Mouse (Mus musculus) MEL (cell line): ENCODE measurements around the gene Ift88. TPM values are rescaled to one million over a fixed set of nuclear protein-coding genes. Genes with fewer than 3 reads are reported as not detected.
"Not testable (repeated sequence)": the region's sequence is repeated elsewhere in the genome, so short reads cannot be mapped to it uniquely, and the experiment has no call there.

Source experiments
- DNase-seq: peaks from one replicate; pipeline ENCODE4 v3.0.0; 2011; ENCODE audit warnings: low read depth, low spot score
- H3K27ac ChIP-seq: 2 replicates; pipeline ENCODE4 v1.5.1; 2012; ENCODE audit warnings: low read depth, mild to moderate bottlenecking, control low read depth, low read length, moderate library complexity; ENCODE audit not compliant: control insufficient read depth
- H3K27me3 ChIP-seq, 2 experiments: fragments of 150-350 bp in 1 of 2; sonication (generic) in 1 of 2; 2 replicates each; pipeline ENCODE4 v1.6.1; 2012; ENCODE audit warnings: low read length in 2 of 2, mild to moderate bottlenecking in 2 of 2, improper control_type of control experiment in 1 of 2, moderate library complexity in 1 of 2; ENCODE audit not compliant: insufficient read depth in 2 of 2, control insufficient read depth in 1 of 2
- H3K36me3 ChIP-seq, 2 experiments: 2 replicates each; pipeline ENCODE4 v1.6.1; 2012 to 2014; ENCODE audit warnings: low read length in 2 of 2, improper control_type of control experiment in 1 of 2, inconsistent platforms in 1 of 2, mild to moderate bottlenecking in 1 of 2; ENCODE audit not compliant: insufficient read depth in 2 of 2, control insufficient read depth in 1 of 2
- H3K4me1 ChIP-seq, 2 experiments: fragments of 150-350 bp in 1 of 2; sonication (generic) in 1 of 2; 2 replicates each; pipeline ENCODE4 v1.6.1; 2012; ENCODE audit warnings: low read length in 2 of 2, improper control_type of control experiment in 1 of 2, mild to moderate bottlenecking in 1 of 2; ENCODE audit not compliant: insufficient read depth in 2 of 2, control insufficient read depth in 1 of 2
- H3K4me3 ChIP-seq, 2 experiments: fragments of 150-350 bp in 1 of 2; sonication (generic) in 1 of 2; 2 replicates each; pipeline ENCODE4 v1.5.1; 2012; ENCODE audit warnings: low read depth in 2 of 2, low read length in 2 of 2, mild to moderate bottlenecking in 2 of 2, moderate library complexity in 2 of 2, control low read depth in 1 of 2, improper control_type of control experiment in 1 of 2; ENCODE audit not compliant: control insufficient read depth in 1 of 2, insufficient read depth in 1 of 2
- H3K79me2 ChIP-seq: 2 replicates; pipeline ENCODE4 v1.6.1; 2012; ENCODE audit warnings: mild to moderate bottlenecking, low read length, moderate library complexity; ENCODE audit not compliant: control insufficient read depth, poor library complexity, insufficient read depth
- H3K9ac ChIP-seq: 2 replicates; pipeline ENCODE4 v1.6.1; 2012; ENCODE audit warnings: low read depth, mild to moderate bottlenecking, control low read depth, low read length, moderate library complexity; ENCODE audit not compliant: control insufficient read depth, poor library complexity, severe bottlenecking
- H3K9me3 ChIP-seq: fragments of 150-350 bp; sonication (generic); replicated peaks from 2 replicates; pipeline ENCODE4 v1.6.1; 2012; ENCODE audit warnings: mild to moderate bottlenecking, low read length, improper control_type of control experiment, moderate library complexity; ENCODE audit not compliant: insufficient read depth
- BHLHE40 ChIP-seq: IDR thresholded peaks from 2 replicates; pipeline ENCODE4 v1.6.1; 2012; ENCODE audit warnings: low read depth, mild to moderate bottlenecking, inconsistent platforms, low read length, improper control_type of control experiment, borderline replicate concordance
- CHD1 ChIP-seq: IDR thresholded peaks from 2 replicates; pipeline ENCODE4 v1.6.1; 2012; ENCODE audit warnings: low read depth, mild to moderate bottlenecking, inconsistent platforms, low read length, improper control_type of control experiment
- CHD2 ChIP-seq: IDR thresholded peaks from 2 replicates; pipeline ENCODE4 v1.6.1; 2011; ENCODE audit warnings: low read length, improper control_type of control experiment
- CTCF ChIP-seq, 3 experiments: IDR thresholded peaks in 2 of 3; conservative IDR thresholded peaks in 1 of 3; 2 replicates each; pipeline ENCODE4 v1.5.1; 2011 to 2012; ENCODE audit warnings: low read length in 3 of 3, low read depth in 2 of 3, mild to moderate bottlenecking in 2 of 3, improper control_type of control experiment in 1 of 3, inconsistent platforms in 1 of 3, mixed read lengths in 1 of 3, moderate library complexity in 1 of 3; ENCODE audit not compliant: control insufficient read depth in 1 of 3, insufficient read depth in 1 of 3, poor library complexity in 1 of 3, severe bottlenecking in 1 of 3
- EP300 ChIP-seq, 2 experiments: IDR thresholded peaks; 2 replicates each; pipeline ENCODE4 v1.6.1; 2011; ENCODE audit warnings: improper control_type of control experiment in 2 of 2, low read length in 2 of 2, low read depth in 1 of 2, mild to moderate bottlenecking in 1 of 2
- ETS1 ChIP-seq: IDR thresholded peaks from 2 replicates; pipeline ENCODE4 v1.6.1; 2012; ENCODE audit warnings: low read depth, mild to moderate bottlenecking, inconsistent platforms, low read length, improper control_type of control experiment, moderate library complexity
- GATA1 ChIP-seq: IDR thresholded peaks from 2 replicates; pipeline ENCODE4 v1.6.1; 2011; ENCODE audit warnings: low read depth, low read length, improper control_type of control experiment
- HCFC1 ChIP-seq: IDR thresholded peaks from 2 replicates; pipeline ENCODE4 v1.6.1; 2012; ENCODE audit warnings: low read depth, mild to moderate bottlenecking, inconsistent platforms, low read length, improper control_type of control experiment, moderate library complexity
- JUND ChIP-seq: IDR thresholded peaks from 2 replicates; pipeline ENCODE4 v1.6.1; 2011; ENCODE audit warnings: low read depth, mild to moderate bottlenecking, improper control_type of control experiment, low read length
- KAT2A ChIP-seq: conservative IDR thresholded peaks from 2 replicates; pipeline ENCODE4 v1.6.1; 2012; ENCODE audit warnings: low read depth, low read length, improper control_type of control experiment, inconsistent platforms
- MAFK ChIP-seq: IDR thresholded peaks from 2 replicates; pipeline ENCODE4 v1.6.1; 2011; ENCODE audit warnings: low read depth, mild to moderate bottlenecking, low read length, improper control_type of control experiment, borderline replicate concordance
- MEF2A ChIP-seq: IDR thresholded peaks from 2 replicates; pipeline ENCODE4 v1.6.1; 2014; ENCODE audit warnings: low read depth, mild to moderate bottlenecking, inconsistent platforms, low read length, improper control_type of control experiment; ENCODE audit not compliant: poor library complexity, insufficient replicate concordance, severe bottlenecking; ENCODE audit errors: extremely low read depth
- MXI1 ChIP-seq: IDR thresholded peaks from 2 replicates; pipeline ENCODE4 v1.6.1; 2011; ENCODE audit warnings: mild to moderate bottlenecking, low read depth, low read length, improper control_type of control experiment
- MYB ChIP-seq: IDR thresholded peaks from 2 replicates; pipeline ENCODE4 v1.6.1; 2011; ENCODE audit warnings: mild to moderate bottlenecking, low read depth, low read length, improper control_type of control experiment
- MYC ChIP-seq: IDR thresholded peaks from 2 replicates; pipeline ENCODE4 v1.6.1; 2011; ENCODE audit warnings: low read depth, mild to moderate bottlenecking, low read length, improper control_type of control experiment, moderate library complexity
- NELFE ChIP-seq: IDR thresholded peaks from 2 replicates; pipeline ENCODE4 v1.6.1; 2011; ENCODE audit warnings: low read depth, low read length, improper control_type of control experiment
- NRF1 ChIP-seq: IDR thresholded peaks from 2 replicates; pipeline ENCODE4 v1.6.1; 2014; ENCODE audit warnings: low read depth, mild to moderate bottlenecking, inconsistent platforms, low read length, improper control_type of control experiment, moderate library complexity; ENCODE audit not compliant: poor library complexity, insufficient read depth, severe bottlenecking
- POLR2AphosphoS2 ChIP-seq: IDR thresholded peaks from 2 replicates; pipeline ENCODE4 v1.6.1; 2011; ENCODE audit warnings: low read length, improper control_type of control experiment
- POLR2AphosphoS5 ChIP-seq: IDR thresholded peaks from 2 replicates; pipeline ENCODE4 v1.6.1; 2012; ENCODE audit warnings: low read depth, borderline replicate concordance, mild to moderate bottlenecking, inconsistent platforms, low read length, moderate library complexity, mixed read lengths
- SMC3 ChIP-seq: IDR thresholded peaks from 2 replicates; pipeline ENCODE4 v1.6.1; 2011; ENCODE audit warnings: low read depth, low read length, improper control_type of control experiment
- TBP ChIP-seq: IDR thresholded peaks from 2 replicates; pipeline ENCODE4 v1.8.0; 2011; ENCODE audit warnings: low read depth, low read length, improper control_type of control experiment
- TCF12 ChIP-seq: IDR thresholded peaks from 2 replicates; pipeline ENCODE4 v1.6.1; 2014; ENCODE audit warnings: low read depth, mild to moderate bottlenecking, inconsistent platforms, low read length, improper control_type of control experiment, moderate library complexity
- ZC3H11A ChIP-seq: IDR thresholded peaks from 2 replicates; pipeline ENCODE4 v1.6.1; 2012; ENCODE audit warnings: low read depth, mild to moderate bottlenecking, inconsistent platforms, low read length, improper control_type of control experiment
- ZKSCAN1 ChIP-seq: IDR thresholded peaks from 2 replicates; pipeline ENCODE4 v1.6.1; 2012; ENCODE audit warnings: low read depth, mild to moderate bottlenecking, inconsistent platforms, low read length, improper control_type of control experiment, moderate library complexity
- ZMIZ1 ChIP-seq: IDR thresholded peaks from 2 replicates; pipeline ENCODE4 v1.6.1; 2012; ENCODE audit warnings: low read depth, mild to moderate bottlenecking, inconsistent platforms, low read length, improper control_type of control experiment, moderate library complexity
- ZNF384 ChIP-seq: IDR thresholded peaks from 2 replicates; pipeline ENCODE4 v1.6.1; 2012; ENCODE audit warnings: low read depth, mild to moderate bottlenecking, inconsistent platforms, low read length, improper control_type of control experiment
- polyA plus RNA-seq, 2 experiments: library from polyadenylated mRNA; stranded (reverse) in 1 of 2; unstranded in 1 of 2; fragments of >175 nt in 1 of 2; fragments of >200 nt in 1 of 2; gene quantifications; 2 replicates each; pipeline versions ENCODE4 v1.2.1 to v1.2.4; 2012; ENCODE audit warnings: low replicate concordance in 2 of 2, low read depth in 1 of 2; ENCODE audit not compliant: insufficient read length in 2 of 2, insufficient read depth in 1 of 2, missing spikeins in 1 of 2
- total RNA-seq: library from RNA; depleted of rRNA; stranded (reverse); fragments of 300-350 nt; gene quantifications from 2 replicates; pipeline ENCODE4 v1.2.3, GENCODE M21; 2012

Ift88 gene
- total and polyA plus RNA-seq, 3 experiments: 2.4 to 5.1 TPM; not detected in 1

DNA sequence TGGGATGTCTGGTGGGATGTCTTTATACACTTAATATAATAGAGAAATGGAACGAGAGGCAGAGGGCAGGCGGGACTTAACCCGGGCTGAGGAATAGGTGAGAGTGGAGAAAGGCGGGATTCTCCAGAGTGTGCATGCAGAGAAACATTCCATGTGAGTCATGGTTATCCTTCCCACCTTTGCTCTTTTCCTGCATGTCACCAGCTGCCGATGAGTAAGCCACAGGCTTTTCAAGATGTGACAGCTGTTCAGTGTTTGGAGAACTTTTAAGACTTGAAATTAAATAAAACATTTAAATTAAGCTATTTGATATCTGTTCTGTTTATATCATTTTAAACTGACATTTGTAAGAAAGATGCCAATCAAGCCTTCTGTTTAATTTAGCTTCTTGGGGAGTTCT is 36.0 kb downstream of the Ift88 start:
- Histone ChIP-seq H3K36me3 (no peaks in the 10 kb centered on the region), H3K27me3 (no peaks in the 10 kb centered on the region), H3K27ac (no peak overlapping the region), H3K4me3 (no peak overlapping the region), H3K9me3 (no peaks in the 10 kb centered on the region), H3K4me1 (no peaks in the 10 kb centered on the region), H3K9ac (no peak overlapping the region), H3K79me2 (no peaks in the 10 kb centered on the region)
- no peak for DNase-seq
- TF ChIP-seq ZNF384: no peak
- TF ChIP-seq POLR2AphosphoS5: no peak
- TF ChIP-seq JUND: no peak
- TF ChIP-seq KAT2A: no peak
- TF ChIP-seq MYB: no peak
- TF ChIP-seq CTCF (IDR thresholded peaks at IDR 0.05 in 2 of 3, conservative IDR thresholded peaks at IDR 0.05 in 1 of 3; ENCODE audit: control insufficient read depth in 1 of 3, insufficient read depth in 1 of 3, low read depth in 2 of 3, low read length in 3 of 3, poor library complexity in 1 of 3, severe bottlenecking in 1 of 3): no peak
- TF ChIP-seq MXI1: no peak
- no peak for TF ChIP-seq EP300 (IDR thresholded peaks at IDR 0.05; ENCODE audit: low read depth in 1 of 2, low read length in 2 of 2)
- no peak for TF ChIP-seq HCFC1
- TF ChIP-seq BHLHE40: no peak
- no peak for TF ChIP-seq POLR2AphosphoS2
- TF ChIP-seq ETS1: no peak
- no peak for TF ChIP-seq MAFK
- no peak for TF ChIP-seq NRF1
- TF ChIP-seq SMC3: no peak
- TF ChIP-seq TCF12: no peak

DNA sequence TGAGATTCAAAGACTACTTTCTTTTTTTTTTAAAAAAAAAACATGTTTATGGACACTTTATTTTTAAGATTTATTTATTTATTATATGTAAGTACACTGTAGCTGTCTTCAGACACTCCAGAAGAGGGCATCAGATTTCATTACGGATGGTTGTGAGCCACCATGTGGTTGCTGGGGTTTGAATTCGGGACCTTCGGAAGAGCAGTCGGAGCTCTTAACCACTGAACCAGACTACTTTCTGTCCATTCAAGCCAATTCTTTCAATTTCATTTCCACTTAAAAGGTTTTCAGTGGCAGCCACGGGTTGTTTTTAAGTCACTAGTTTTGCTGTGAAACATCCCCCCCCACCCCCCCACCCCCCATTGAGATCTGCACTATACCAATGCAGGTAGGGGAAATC is 36.5 kb downstream of the Ift88 start:
- not testable (repeated sequence) for DNase-seq, H3K27me3 ChIP-seq

DNA sequence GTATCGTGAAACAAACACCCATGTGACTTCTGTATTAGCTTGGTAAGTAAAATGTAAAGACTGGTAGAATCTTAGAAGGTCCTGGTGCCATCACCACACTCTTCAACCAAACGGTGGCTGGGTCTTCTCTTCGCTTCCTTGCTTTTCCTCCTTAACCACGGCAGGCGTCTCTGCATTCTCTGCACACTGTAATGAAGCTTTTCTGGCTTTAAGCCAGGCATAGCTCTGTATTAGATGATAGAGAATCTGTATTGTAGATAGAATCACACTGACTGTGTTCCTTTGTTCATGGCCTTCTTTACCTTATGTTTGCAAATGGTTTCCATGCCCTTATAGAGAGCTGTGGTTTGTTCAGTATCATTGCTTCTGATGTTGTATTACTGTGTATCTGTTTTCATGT is 39.0 kb downstream of the Ift88 start:
- Histone ChIP-seq H3K4me1 (no peaks in the 10 kb centered on the region), H3K36me3 (no peaks in the 10 kb centered on the region), H3K27ac (no peak overlapping the region), H3K9me3 (no peaks in the 10 kb centered on the region), H3K79me2 (no peaks in the 10 kb centered on the region), H3K4me3 (no peak overlapping the region), H3K9ac (no peak overlapping the region), H3K27me3 (no peaks in the 10 kb centered on the region)
- no peak for DNase-seq
- no peak for TF ChIP-seq ETS1
- no peak for TF ChIP-seq HCFC1
- TF ChIP-seq CHD1: no peak
- TF ChIP-seq MYC: no peak
- no peak for TF ChIP-seq ZMIZ1
- TF ChIP-seq MEF2A: no peak
- no peak for TF ChIP-seq NELFE
- TF ChIP-seq CTCF (IDR thresholded peaks at IDR 0.05 in 2 of 3, conservative IDR thresholded peaks at IDR 0.05 in 1 of 3; ENCODE audit: control insufficient read depth in 1 of 3, insufficient read depth in 1 of 3, low read depth in 2 of 3, low read length in 3 of 3, poor library complexity in 1 of 3, severe bottlenecking in 1 of 3): no peak
- TF ChIP-seq TBP: no peak
- no peak for TF ChIP-seq ZNF384
- no peak for TF ChIP-seq ZKSCAN1
- no peak for TF ChIP-seq ZC3H11A
- TF ChIP-seq GATA1: no peak
- TF ChIP-seq CHD2: no peak
- no peak for TF ChIP-seq POLR2AphosphoS2
- no peak for TF ChIP-seq NRF1

More for the DNA sequence above, 36.5 kb downstream of the Ift88 start:
- H3K27ac ChIP-seq, H3K4me1 ChIP-seq, H3K36me3 ChIP-seq, H3K4me3 ChIP-seq, H3K9ac ChIP-seq, H3K79me2 ChIP-seq, H3K9me3 ChIP-seq: not testable (repeated sequence)
